Mouse (Mus musculus) kidney, adult 2 months (tissue): ENCODE data around the gene Add3. TPM values are rescaled to one million over a fixed set of nuclear protein-coding genes. Genes with fewer than 3 reads are reported as not detected.

Experiments used
- DNase-seq: peaks from one replicate; pipeline ENCODE4 v3.0.0; 2021
- H3K27ac ChIP-seq: fragments of 200-500 bp; 2 replicates; pipeline ENCODE4 v1.5.1; 2012; ENCODE audit warnings: low read depth, low read length, control low read depth, inconsistent platforms; ENCODE audit not compliant: insufficient read depth
- H3K27me3 ChIP-seq: fragments of 200-500 bp; replicated peaks from 2 replicates; pipeline ENCODE4 v1.6.1; 2012; ENCODE audit warnings: mild to moderate bottlenecking, moderate library complexity, low read length, inconsistent platforms; ENCODE audit not compliant: control insufficient read depth, insufficient read depth
- H3K36me3 ChIP-seq: fragments of 200-500 bp; 2 replicates; pipeline ENCODE4 v1.6.1; 2012; ENCODE audit warnings: mild to moderate bottlenecking, moderate library complexity, low read length, inconsistent platforms; ENCODE audit not compliant: control insufficient read depth, insufficient read depth
- H3K4me1 ChIP-seq: fragments of 200-500 bp; 2 replicates; pipeline ENCODE4 v1.6.1; 2011; ENCODE audit warnings: low read length; ENCODE audit not compliant: control insufficient read depth, insufficient read depth
- H3K4me3 ChIP-seq: fragments of 200-500 bp; 2 replicates; pipeline ENCODE4 v1.5.1; 2011; ENCODE audit warnings: mild to moderate bottlenecking, low read depth, low read length, control low read depth; ENCODE audit not compliant: insufficient read depth
- CTCF ChIP-seq: fragments of 200-500 bp; conservative IDR thresholded peaks from 2 replicates; pipeline ENCODE4 v1.5.1; 2011; ENCODE audit warnings: low read depth, mild to moderate bottlenecking, control low read depth, low read length, moderate library complexity, mixed read lengths; ENCODE audit not compliant: insufficient read depth, insufficient read length
- POLR2A ChIP-seq: fragments of 200-500 bp; IDR thresholded peaks from one replicate; pipeline ENCODE4 v1.6.1; 2011; ENCODE audit warnings: low read depth, low read length, control low read depth
- WGBS: fragments of 180-500 bp; shearing (Covaris S2); methylation state at CpG from one replicate; pipeline ENCODE4 v1.1.7; 2018; 5-methylcytosine and 5-hydroxymethylcytosine counted together
- polyA plus RNA-seq: library from polyadenylated mRNA; depleted of rRNA; stranded (reverse); fragments of >200 nt; gene quantifications from 2 replicates; pipeline ENCODE4 v1.2.3, GENCODE M21; 2012

Add3 gene
- polyA plus RNA-seq, 1 experiment: 61.6 TPM

DNA sequence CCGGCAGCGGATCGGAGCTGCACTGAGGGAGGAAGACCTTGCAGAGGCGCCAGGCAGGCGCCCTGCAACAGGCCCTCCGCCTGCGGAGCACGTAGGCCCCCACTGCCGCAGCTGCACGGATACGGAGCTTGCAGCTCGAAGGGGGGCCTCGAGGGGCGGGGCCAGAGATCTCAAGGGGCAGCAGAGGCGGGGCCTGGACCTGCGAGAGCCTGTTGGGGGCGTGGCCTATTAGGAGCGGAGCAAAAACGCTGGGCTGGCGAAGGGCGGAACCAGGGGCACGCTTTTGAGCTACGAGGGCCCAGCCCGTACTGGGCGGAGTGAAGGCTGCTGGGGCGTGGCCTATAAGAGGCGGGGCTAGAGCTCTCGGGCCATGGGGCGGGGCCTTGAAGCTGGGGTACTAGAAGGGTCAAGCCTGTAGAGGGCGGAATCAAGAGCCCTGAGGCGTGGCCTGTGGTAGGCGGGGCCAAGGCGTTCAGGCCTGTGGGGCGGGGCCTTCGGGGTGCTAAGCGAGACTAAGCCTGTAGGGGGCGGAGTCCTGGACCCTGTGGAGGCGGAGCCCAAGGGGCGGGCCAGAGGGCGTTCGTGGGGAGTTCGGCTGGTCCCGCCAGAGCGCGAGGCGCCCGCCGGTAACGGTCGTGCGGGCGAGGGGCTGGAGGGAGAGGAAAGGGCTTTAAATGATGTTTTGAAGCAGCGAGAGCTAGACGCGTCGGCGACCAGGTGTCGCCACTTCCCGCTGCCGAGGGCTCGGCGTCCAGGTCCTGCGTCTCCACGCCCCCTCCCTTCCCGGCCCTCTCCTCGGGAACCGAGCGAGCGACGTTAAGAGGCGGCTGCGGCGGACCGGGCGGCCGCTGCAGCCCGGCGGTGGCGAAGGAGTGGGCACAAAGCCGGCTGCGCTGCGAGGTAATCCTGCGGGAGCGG, 2.2 kb downstream of the Add3 start:
- Histone ChIP-seq H3K36me3 (no peaks in the 10 kb centered on the region), H3K27ac (peak overlapping the region; percentile 75), H3K27me3 (no peaks in the 10 kb centered on the region), H3K4me1 (peaks cover 3% of the 10 kb centered on the region), H3K4me3 (peak overlapping the region; percentile 86)
- DNase-seq: peak; percentile 100
- TF ChIP-seq CTCF (peak; percentile 60), POLR2A (peak; percentile 93)
- WGBS: under 1% methylated on average over 84 of the region's 84 CpGs

DNA sequence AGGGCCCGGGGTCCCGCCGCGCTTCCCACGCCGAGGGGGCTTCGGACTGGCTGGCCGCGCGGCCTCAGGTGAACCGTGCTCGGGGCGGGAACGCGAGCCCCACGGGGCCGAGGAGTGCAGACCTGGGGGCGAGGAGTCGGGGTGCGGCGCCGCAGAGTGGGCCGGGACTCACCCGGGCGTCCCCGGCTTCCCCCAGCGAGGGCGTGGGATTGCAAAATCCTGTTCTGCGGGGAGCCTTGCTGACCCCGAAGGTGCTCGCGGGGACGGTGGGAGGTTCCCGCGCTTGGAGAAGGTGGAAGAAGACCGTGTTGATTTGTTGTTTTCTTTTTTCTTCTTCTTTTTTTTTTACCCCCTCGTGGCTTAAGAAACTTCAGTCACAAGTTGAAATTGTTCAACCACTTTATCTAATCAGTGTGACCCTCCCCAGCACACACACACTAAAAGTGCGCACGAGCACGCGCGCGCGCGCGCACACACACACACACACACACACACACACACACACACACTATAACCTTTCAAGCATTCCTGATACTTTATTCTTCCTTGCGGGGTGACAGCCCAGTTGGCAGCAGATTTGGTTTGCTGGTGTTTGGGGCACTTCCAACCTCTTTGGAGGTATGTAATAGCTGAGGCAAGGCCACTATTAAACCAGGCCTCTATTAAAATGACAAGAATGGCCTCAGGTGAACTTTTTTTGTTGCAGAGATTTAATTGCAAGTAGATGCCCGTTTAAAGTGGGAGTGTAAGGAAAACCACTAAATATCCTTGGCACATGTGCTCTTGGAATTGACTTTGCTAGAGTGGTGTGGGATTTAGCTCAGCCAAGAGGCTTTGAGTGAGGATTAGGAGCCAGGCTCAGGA, 3.1 kb downstream of the Add3 start:
- DNase-seq: peak; percentile 66

DNA sequence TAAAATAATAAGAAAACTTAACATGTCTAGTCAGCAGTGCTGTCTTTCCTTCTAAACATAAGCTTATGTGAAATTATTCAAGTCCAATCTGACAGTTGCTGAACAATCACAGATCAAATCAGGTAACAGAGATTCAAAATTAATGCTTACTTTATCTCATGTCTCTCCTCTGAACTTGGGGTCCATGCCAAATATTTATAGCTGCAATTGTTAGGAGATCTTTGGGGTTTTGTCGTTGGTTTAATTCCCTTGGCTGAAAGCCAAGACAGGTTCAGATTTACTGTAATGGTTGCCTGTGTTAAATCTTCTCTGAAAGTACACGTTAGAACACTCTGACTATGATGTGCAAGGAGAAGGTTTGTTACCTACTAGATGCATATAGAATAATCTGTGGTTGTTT, 4.8 kb downstream of the Add3 start:
- H3K4me3 ChIP-seq: no peak overlapping the region
- DNase-seq: peak; percentile 12
- TF ChIP-seq POLR2A (no peak), CTCF (no peak)
- no peaks in the 10 kb centered on the region for H3K36me3 ChIP-seq
- WGBS: 7% methylated on average over 2 of the region's 2 CpGs
- no peaks in the 10 kb centered on the region for H3K27me3 ChIP-seq
- no peak overlapping the region for H3K27ac ChIP-seq
- H3K4me1 ChIP-seq: peaks cover 9% of the 10 kb centered on the region

More for the DNA sequence above, 3.1 kb downstream of the Add3 start:
- H3K27me3 ChIP-seq: no peaks in the 10 kb centered on the region
- H3K4me1 ChIP-seq: peaks cover 3% of the 10 kb centered on the region
- H3K36me3 ChIP-seq: no peaks in the 10 kb centered on the region
- peak overlapping the region; percentile 70 for H3K27ac ChIP-seq
- H3K4me3 ChIP-seq: peak overlapping the region; percentile 86
- TF ChIP-seq POLR2A (no peak), CTCF (no peak)
- WGBS: 1% methylated on average over 48 of the region's 48 CpGs

DNA sequence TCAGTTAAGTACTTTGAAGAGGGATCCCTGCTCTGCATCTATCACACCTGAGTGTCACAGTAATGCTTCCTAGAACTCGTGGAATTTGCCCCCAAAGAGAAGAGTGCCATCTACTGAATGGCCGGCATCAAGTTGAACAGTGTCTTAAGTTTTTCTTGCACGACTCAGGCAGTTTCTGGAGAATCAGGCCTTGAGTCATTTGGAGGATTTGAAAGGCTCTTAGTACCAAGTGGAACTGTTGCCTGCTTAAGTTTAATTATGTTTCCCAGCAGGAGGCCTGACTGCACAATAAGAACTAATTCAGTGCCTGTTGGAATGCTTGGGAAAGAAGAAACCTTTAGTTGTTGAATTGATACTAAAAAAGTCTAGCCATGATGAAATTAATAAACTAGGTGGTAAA, 9.1 kb downstream of the Add3 start:
- DNase-seq: peak; percentile 34
- Histone ChIP-seq H3K27ac (no peak overlapping the region), H3K4me1 (peaks cover 6% of the 10 kb centered on the region; the same call in 1 of the 2 replicates), H3K36me3 (no peaks in the 10 kb centered on the region), H3K4me3 (no peak overlapping the region), H3K27me3 (no peaks in the 10 kb centered on the region)
- TF ChIP-seq CTCF (no peak), POLR2A (no peak)
- 35% methylated on average over 3 of the region's 3 CpGs for WGBS

DNA sequence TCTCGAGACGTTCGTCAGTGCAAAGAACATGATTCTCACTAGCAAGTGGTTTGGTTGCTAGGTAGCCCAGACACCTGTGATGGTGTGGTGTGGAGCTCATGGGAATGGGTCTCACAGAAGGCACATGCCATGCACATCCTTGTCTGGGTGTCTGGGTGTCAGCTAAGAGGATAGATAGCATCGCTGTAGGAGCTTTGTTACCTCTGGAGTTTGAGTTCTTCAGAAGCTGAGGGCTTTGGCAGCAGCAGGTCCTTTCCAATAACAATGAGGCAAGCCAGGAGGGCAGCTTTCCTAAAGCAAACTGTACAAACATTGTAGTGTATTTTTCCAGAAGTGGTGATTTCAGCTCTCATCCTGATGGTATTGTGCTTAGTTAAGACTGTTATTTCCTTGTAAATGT, 12.2 kb downstream of the Add3 start:
- no peak for DNase-seq
- WGBS: 82% methylated on average over 4 of the region's 4 CpGs

DNA sequence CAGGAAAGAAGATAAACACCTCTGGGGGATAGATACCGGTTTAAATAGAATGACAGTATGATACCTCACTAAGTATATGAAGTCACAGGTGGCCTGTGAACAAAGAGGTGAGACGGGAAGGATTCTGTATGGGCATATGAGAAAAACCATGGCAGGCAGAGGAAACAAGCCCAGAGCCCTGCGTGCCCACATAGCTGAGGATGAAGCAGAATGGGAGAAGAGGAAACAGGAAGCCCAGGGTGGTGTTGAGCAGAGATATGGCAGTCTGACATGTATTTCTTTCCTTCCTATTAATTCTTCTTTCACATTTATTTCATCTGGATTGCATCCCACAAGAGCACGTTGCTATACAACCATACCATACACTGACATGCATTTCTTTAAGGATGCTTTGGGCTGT, 12.9 kb downstream of the Add3 start:
- H3K27me3 ChIP-seq: no peaks in the 10 kb centered on the region
- WGBS: 74% methylated on average over 4 of the region's 4 CpGs
- H3K4me1 ChIP-seq: peaks cover 6% of the 10 kb centered on the region; the same call in 1 of the 2 replicates
- H3K36me3 ChIP-seq: no peaks in the 10 kb centered on the region
- TF ChIP-seq POLR2A: no peak
- TF ChIP-seq CTCF: no peak
- no peak overlapping the region for H3K4me3 ChIP-seq
- H3K27ac ChIP-seq: no peak overlapping the region
- DNase-seq: no peak

More for the DNA sequence above, 12.2 kb downstream of the Add3 start:
- Histone ChIP-seq H3K4me1 (peaks cover 6% of the 10 kb centered on the region; the same call in 1 of the 2 replicates), H3K27me3 (no peaks in the 10 kb centered on the region), H3K36me3 (no peaks in the 10 kb centered on the region), H3K4me3 (no peak overlapping the region), H3K27ac (no peak overlapping the region)
- no peak for TF ChIP-seq POLR2A
- no peak for TF ChIP-seq CTCF
